Mouse (Mus musculus) adrenal gland, adult (tissue): ENCODE measurements at regions not wholly inside any gene's neighbourhood (a gene's known extent, or its start where the extent isn't known, plus 50 kb on each side); places are given as distances from the start of the nearest gene placed in this dataset.
A peak's percentile ranks its signal among the peaks of the same experiment; 100 is the strongest.

Source experiments
- DNase-seq, 2 experiments: peaks; one replicate each; pipeline ENCODE4 v3.0.0; 2022 to 2023; ENCODE audit warnings: low spot score in 1 of 2; ENCODE audit not compliant: inconsistent age in 2 of 2

GRCm38 (mm10) chr13:18063677-18064076 lies 70.5 kb upstream of the Yae1d1 start:
- no peak for DNase-seq

DNA sequence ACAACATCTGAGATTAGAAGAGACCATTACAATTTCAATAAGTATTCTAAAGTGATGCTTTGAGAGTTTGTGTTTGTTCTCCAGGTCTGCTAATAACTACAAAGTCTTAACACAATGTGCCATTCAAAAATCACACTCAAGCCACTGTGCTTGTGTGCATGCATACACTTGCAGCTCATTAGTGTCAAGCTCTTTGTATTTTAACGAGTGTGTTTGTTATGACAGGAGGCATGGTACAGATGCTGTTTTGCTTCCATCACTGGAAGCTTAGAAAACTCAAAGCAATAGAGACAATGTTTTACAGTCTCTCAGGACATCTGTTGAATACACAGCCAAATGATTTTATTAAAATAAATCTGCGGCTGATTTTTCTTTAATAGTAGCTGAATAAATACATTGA lies 67.1 kb upstream of the Yae1d1 start:
- DNase-seq, result no peak

GRCm38 (mm10) chr13:18057231-18057912 lies 64.2 kb upstream of the Yae1d1 start:
- DNase-seq, result peak; percentile 32 to 86

DNA sequence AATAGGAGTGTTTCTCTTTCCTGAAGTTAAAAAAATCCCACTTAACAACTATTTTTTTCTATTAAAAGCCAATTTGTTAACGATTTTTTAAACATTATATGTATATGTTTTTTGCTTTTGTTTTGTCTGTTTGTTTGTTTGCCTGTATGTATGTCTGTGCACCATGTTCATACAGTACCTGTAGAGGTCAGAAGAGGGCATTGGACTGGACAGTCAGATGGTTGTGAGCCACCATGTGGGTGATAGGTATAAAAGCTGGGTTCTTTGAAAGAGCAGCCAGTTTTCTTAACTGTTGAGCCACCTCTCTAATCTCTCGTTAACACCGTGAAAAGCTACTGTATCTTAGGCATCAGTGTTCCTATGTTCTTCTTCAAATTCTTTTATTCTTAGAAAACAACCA lies 63.7 kb upstream of the Yae1d1 start:
- no peak for DNase-seq

DNA sequence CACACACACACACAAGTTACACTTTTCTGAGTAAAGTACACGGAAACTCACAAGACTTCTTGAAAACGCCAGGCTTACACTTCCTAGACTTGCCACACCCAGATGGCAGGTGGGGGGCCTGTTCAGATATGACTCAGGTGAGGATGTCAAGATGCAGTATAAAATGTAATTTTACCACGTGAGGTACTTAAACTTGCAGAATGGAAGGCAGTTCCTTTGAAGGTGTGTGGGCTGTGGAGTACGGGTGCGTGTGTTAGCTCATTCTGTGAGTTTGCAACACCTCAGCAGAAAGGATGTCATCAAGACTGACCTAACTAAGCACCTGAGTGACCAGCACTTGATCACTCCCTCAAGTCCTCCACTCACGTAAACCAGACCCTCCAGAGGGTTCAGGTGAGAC lies 50.0 kb upstream of the Yae1d1 start:
- no peak for DNase-seq
